Mouse (Mus musculus): ENCODE results near the gene Adamts17. TPM values are rescaled to one million over a fixed set of nuclear protein-coding genes. Genes with fewer than 3 reads are reported as not detected.

The Adamts17 gene
- total and polyA plus RNA-seq, 3 experiments: not detected

DNA sequence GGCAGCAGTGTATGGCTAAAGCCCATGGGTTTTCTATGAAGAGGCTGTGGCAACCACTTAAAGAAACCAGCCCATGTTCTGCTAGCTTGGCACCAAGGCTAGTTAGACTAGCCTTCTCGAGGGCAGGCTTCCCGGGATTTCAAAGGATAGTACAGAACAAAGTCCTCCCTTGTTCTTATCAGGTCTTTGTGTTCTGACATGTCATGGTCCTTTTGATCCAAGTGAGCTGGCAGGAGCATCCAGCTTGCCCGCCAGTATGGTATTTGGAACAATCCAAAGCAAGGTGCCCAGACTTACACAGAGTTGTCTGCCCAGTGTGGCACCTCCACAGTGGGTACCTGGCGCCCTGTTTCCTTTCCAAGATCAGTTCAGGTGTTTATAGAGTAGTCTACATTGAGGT is 101.2 kb downstream of the Adamts17 start:
- no peak overlapping the region for H3K9ac ChIP-seq (ENCODE audit: insufficient read depth, low read depth)
- TF ChIP-seq BHLHE40 (IDR thresholded peaks at IDR 0.05; ENCODE audit: low read depth, low read length): no peak
- TF ChIP-seq NRF1 (IDR thresholded peaks at IDR 0.05; ENCODE audit: low read depth, low read length): no peak
- no peak overlapping the region for H3K4me3 ChIP-seq (replicated peaks in 1 of 3; ENCODE audit: low read depth in 2 of 3, low read length in 2 of 3, poor library complexity in 1 of 3)
- dilution Hi-C loops (cut with MboI; ENCODE audit: extremely low pct_ligation_motif_present, extremely low pct_unique_long_range_greater_than_20kb, low sequenced_read_pairs) (no loop called here), in situ Hi-C loops (cut with MboI; ENCODE audit: low pct_ligation_motif_present, low pct_unique_long_range_greater_than_20kb, low sequenced_read_pairs) (no loop called here)
- peaks cover 64% of the 10 kb centered on the region for H3K27me3 ChIP-seq (replicated peaks)
- H3K27ac ChIP-seq (ENCODE audit: insufficient read depth, low read depth): no peak overlapping the region
- H3K4me2 ChIP-seq (ENCODE audit: insufficient read depth, low read depth, poor library complexity, severe bottlenecking): no peak overlapping the region
- no peaks in the 10 kb centered on the region for H3K9me3 ChIP-seq (replicated peaks; ENCODE audit: low read length)
- H3K79me2 ChIP-seq (replicated peaks; ENCODE audit: control insufficient read depth, extremely low read depth, insufficient read depth, poor library complexity, severe bottlenecking): no peaks in the 10 kb centered on the region
- H3K4me1 ChIP-seq (ENCODE audit: control insufficient read depth in 1 of 2, insufficient read depth in 2 of 2): no peaks in the 10 kb centered on the region
- DNase-seq (ENCODE audit: extremely low read depth): no peak
- H3K36me3 ChIP-seq (replicated peaks in 1 of 2; ENCODE audit: control insufficient read depth in 1 of 2, insufficient read depth in 1 of 2, low read length in 1 of 2): no peaks in the 10 kb centered on the region

DNA sequence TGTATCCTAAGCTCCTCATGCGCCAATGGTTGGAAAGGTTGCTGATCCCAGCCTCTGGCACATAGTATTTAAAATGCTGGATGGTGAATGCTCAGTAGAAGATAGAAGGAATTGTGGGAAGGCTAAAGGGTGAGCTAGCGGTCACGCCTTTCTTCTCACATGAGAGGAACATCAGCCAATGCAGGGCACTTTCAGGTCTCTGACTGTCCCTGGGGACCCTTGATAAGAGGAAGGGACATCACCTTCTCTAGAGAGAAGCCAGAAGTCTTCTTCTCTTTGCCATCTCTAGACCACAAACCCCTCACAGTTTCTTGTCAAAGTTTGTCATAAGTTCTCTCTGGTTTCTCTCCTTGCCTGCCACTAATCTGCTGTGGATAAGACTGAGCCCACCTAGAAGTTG is 109.5 kb downstream of the Adamts17 start:
- Histone ChIP-seq H3K4me1 (ENCODE audit: control insufficient read depth in 1 of 2, insufficient read depth in 2 of 2) (peaks cover 0 to 7% of the 10 kb centered on the region in 2 experiments; a peak in 2 of 4 replicates), H3K27me3 (replicated peaks) (peaks cover 23% of the 10 kb centered on the region), H3K9me3 (replicated peaks; ENCODE audit: low read length) (no peaks in the 10 kb centered on the region), H3K4me2 (ENCODE audit: insufficient read depth, low read depth, poor library complexity, severe bottlenecking) (no peak overlapping the region), H3K9ac (ENCODE audit: insufficient read depth, low read depth) (no peak overlapping the region), H3K27ac (ENCODE audit: insufficient read depth, low read depth) (no peak overlapping the region), H3K36me3 (replicated peaks in 1 of 2; ENCODE audit: control insufficient read depth in 1 of 2, insufficient read depth in 1 of 2, low read length in 1 of 2) (no peaks in the 10 kb centered on the region), H3K4me3 (replicated peaks in 1 of 3; ENCODE audit: low read depth in 2 of 3, low read length in 2 of 3, poor library complexity in 1 of 3) (no peak overlapping the region), H3K79me2 (replicated peaks; ENCODE audit: control insufficient read depth, extremely low read depth, insufficient read depth, poor library complexity, severe bottlenecking) (no peaks in the 10 kb centered on the region)
- in situ Hi-C loops (cut with MboI; ENCODE audit: low pct_ligation_motif_present, low pct_unique_long_range_greater_than_20kb, low sequenced_read_pairs): no loop called here
- TF ChIP-seq JUND (conservative IDR thresholded peaks at IDR 0.05; ENCODE audit: low read depth, low read length) (no peak), BHLHE40 (IDR thresholded peaks at IDR 0.05; ENCODE audit: low read depth, low read length) (peak; percentile 49; the same call in 1 of the 2 replicates), GABPA (IDR thresholded peaks at IDR 0.05; ENCODE audit: insufficient replicate concordance, low read depth, low read length) (no peak), HCFC1 (IDR thresholded peaks at IDR 0.05; ENCODE audit: low read depth, low read length) (no peak)
- DNase-seq (ENCODE audit: extremely low read depth): peak; percentile 60
- dilution Hi-C loops (cut with MboI; ENCODE audit: extremely low pct_ligation_motif_present, extremely low pct_unique_long_range_greater_than_20kb, low sequenced_read_pairs): no loop called here

DNA sequence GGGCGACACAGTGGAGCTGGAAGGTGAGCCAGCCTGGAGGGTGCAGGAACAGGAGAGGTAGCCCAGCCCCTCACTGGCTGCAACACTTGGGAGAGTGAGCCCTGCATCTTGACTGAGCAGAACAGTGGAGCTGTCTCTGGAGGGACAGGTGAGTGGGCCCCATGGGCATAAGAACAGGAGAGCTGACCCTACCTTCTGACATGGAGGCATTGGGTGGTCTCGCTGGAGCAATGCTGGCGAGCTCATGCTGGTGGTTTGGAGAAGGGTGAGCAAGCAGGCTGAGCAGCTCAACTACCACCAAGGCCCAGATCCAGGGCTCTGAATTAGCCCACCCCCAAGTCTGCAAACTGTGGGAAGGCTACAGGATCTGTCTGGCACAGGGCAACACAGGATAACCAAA is 113.4 kb downstream of the Adamts17 start:
- Histone ChIP-seq H3K9me3 (replicated peaks; ENCODE audit: low read length) (no peaks in the 10 kb centered on the region), H3K4me3 (replicated peaks in 1 of 3; ENCODE audit: low read depth in 2 of 3, low read length in 2 of 3, poor library complexity in 1 of 3) (no peak overlapping the region), H3K36me3 (replicated peaks in 1 of 2; ENCODE audit: control insufficient read depth in 1 of 2, insufficient read depth in 1 of 2, low read length in 1 of 2) (no peaks in the 10 kb centered on the region), H3K27me3 (replicated peaks) (peaks cover 38% of the 10 kb centered on the region), H3K27ac (ENCODE audit: insufficient read depth, low read depth) (no peak overlapping the region), H3K79me2 (replicated peaks; ENCODE audit: control insufficient read depth, extremely low read depth, insufficient read depth, poor library complexity, severe bottlenecking) (no peaks in the 10 kb centered on the region), H3K9ac (ENCODE audit: insufficient read depth, low read depth) (no peak overlapping the region), H3K4me1 (ENCODE audit: control insufficient read depth in 1 of 2, insufficient read depth in 2 of 2) (peaks cover 0 to 7% of the 10 kb centered on the region in 2 experiments; a peak in 2 of 4 replicates), H3K4me2 (ENCODE audit: insufficient read depth, low read depth, poor library complexity, severe bottlenecking) (no peak overlapping the region)
- dilution Hi-C loops (cut with MboI; ENCODE audit: extremely low pct_ligation_motif_present, extremely low pct_unique_long_range_greater_than_20kb, low sequenced_read_pairs) (no loop called here), in situ Hi-C loops (cut with MboI; ENCODE audit: low pct_ligation_motif_present, low pct_unique_long_range_greater_than_20kb, low sequenced_read_pairs) (no loop called here)
- TF ChIP-seq CHD1 (IDR thresholded peaks at IDR 0.05; ENCODE audit: low read depth, low read length) (no peak), ZKSCAN1 (IDR thresholded peaks at IDR 0.05; ENCODE audit: borderline replicate concordance, low read depth, low read length) (no peak), BHLHE40 (IDR thresholded peaks at IDR 0.05; ENCODE audit: low read depth, low read length) (no peak), ZNF384 (IDR thresholded peaks at IDR 0.05; ENCODE audit: low read depth, low read length) (no peak), MXI1 (IDR thresholded peaks at IDR 0.05; ENCODE audit: low read depth, low read length) (no peak), EP300 (IDR thresholded peaks at IDR 0.05; ENCODE audit: low read length) (no peak), JUND (conservative IDR thresholded peaks at IDR 0.05; ENCODE audit: low read depth, low read length) (no peak), JUN (IDR thresholded peaks at IDR 0.05; ENCODE audit: insufficient read depth, low read depth, low read length) (no peak), USF2 (conservative IDR thresholded peaks at IDR 0.05; ENCODE audit: low read depth, low read length) (no peak), NELFE (IDR thresholded peaks at IDR 0.05; ENCODE audit: low read depth, low read length) (no peak), UBTF (IDR thresholded peaks at IDR 0.05; ENCODE audit: low read depth, low read length) (no peak), TCF12 (IDR thresholded peaks at IDR 0.05; ENCODE audit: low read depth, low read length) (no peak), MEF2A (IDR thresholded peaks at IDR 0.05; ENCODE audit: borderline replicate concordance, low read depth, low read length) (no peak)
- DNase-seq (ENCODE audit: extremely low read depth): no peak
